Mouse (Mus musculus): ENCODE data around the gene Zfp746.

GRCm38 (mm10) chr6:48081952-48082351 lies 4.4 kb downstream of the Zfp746 start:
- TF ChIP-seq TCF12 (IDR thresholded peaks at IDR 0.05; ENCODE audit: low read depth, low read length) (no peak), BHLHE40 (IDR thresholded peaks at IDR 0.05; ENCODE audit: borderline replicate concordance, low read depth, low read length) (no peak), CHD1 (IDR thresholded peaks at IDR 0.05; ENCODE audit: low read depth, low read length) (no peak), EP300 (IDR thresholded peaks at IDR 0.05; ENCODE audit: low read depth in 1 of 2, low read length in 2 of 2) (no peak), CTCF (IDR thresholded peaks at IDR 0.05 in 2 of 3, conservative IDR thresholded peaks at IDR 0.05 in 1 of 3; ENCODE audit: control insufficient read depth in 1 of 3, insufficient read depth in 1 of 3, low read depth in 2 of 3, low read length in 3 of 3, poor library complexity in 1 of 3, severe bottlenecking in 1 of 3) (no peak), ELF1 (IDR thresholded peaks at IDR 0.05; ENCODE audit: low read depth, low read length) (no peak), GATA1 (IDR thresholded peaks at IDR 0.05; ENCODE audit: low read depth, low read length) (no peak), CHD2 (IDR thresholded peaks at IDR 0.05; ENCODE audit: low read length) (no peak)

Data from MEL (cell line).